Mouse (Mus musculus): Measurements from ENCODE around the gene 4930539E08Rik.
A peak's percentile ranks its signal among the peaks of the same experiment; 100 is the strongest.

4930539E08Rik gene

DNA sequence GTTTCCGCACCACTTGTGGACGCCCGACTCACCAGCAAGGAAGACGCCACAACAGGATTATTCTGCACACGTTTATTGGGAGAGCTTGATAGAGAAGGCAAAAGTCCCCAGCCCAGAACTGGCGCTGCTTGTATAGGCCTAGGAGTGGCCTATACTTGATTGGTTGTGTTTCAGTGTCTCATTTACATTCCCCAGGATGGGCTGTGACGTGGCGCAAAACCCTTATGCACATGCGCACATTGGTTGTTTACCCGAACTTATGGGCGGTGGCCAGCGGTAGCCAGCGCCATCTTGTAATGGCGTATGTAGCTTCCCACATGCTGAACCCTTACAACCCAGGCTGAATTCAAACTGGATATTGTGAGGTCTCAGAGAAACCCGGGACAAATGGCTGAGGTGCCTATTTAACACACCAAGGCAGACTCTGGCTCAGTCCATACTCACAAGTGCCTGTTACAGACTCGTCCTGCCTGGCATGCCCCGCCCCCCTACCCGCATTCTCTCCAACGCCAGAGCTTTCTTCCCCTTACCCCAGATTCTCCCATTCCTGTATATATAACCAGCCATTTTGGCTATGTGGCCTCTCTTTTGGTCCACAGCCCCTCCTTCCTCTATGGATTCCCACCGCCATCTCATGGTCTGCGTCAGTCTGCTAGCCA, 19.8 kb downstream of the 4930539E08Rik start:
- DNase-seq (ENCODE audit: extremely low spot score): no peak

DNA sequence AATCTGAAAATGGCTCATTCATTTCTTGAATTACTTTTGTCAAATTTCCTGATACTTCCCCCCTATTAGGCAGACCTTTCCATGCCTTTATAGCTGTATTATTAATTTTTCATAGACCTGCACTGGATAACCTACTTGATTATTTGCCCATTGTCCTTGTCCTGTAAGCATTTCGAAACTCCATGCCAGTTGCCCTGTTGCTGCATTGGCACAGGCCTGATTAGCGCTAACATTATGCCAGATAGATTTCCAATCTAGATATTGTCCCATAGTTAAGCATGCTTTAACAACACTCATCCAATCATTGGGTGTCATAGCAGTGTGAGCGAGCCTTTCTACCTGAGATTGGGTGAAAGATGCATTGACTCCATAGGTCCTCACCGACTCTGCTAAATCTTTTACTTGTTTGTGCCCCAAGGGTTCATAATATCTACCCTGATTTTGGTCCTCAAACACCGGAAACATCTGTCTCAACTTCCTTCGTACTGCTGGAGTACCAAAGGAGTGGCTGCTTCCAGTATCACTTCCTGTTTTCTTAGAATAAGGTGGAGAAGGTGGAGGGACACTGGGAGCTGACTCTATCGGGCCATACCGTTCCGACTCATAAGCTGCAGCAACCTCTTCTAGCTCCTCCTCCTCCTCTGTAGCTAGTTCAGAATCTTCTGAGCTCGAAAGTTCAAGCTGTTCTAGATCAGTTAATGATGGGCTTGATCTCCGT, 20.9 kb downstream of the 4930539E08Rik start:
- DNase-seq (ENCODE audit: extremely low spot score): no peak

DNA sequence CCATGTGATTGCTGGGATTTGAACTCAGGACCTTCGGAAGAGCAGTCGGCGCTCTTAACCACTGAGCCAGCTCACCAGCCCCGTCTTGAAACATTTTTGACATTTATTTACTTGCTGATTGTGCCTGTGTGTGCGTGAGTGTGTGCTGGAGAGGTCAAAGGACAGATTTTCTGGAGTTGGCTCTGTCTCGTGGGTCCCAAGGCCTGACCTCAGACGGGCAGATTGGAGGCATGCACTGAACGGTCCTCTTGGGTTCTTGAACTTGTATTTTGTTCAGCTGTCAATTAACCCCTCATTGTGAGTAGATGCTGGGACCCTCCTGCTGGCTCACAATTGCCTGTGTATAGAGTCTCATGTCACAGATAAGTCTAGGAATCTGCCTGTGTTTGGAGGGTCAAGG, 28.9 kb downstream of the 4930539E08Rik start:
- no peak for DNase-seq (ENCODE audit: extremely low spot score)

DNA sequence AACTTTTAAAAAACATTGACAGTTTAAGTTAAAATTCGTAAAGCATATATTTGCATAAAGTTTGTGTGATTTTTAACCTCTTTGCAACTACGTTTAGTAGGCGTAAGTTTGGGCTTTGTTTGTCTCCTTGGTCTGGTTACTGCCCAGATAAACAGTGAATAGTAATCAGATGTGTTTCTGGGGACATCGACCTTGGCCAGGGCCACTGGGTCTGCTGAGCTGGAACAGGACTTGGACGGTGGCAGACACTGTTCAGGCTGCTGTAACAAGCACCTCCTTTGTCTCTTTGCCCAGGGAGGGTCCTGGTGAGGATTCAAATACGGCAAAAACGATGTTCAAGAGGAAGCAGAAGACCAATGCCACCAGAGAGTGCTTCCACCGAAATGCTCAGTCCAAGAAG, 29.9 kb downstream of the 4930539E08Rik start:
- DNase-seq (ENCODE audit: extremely low spot score): no peak

DNA sequence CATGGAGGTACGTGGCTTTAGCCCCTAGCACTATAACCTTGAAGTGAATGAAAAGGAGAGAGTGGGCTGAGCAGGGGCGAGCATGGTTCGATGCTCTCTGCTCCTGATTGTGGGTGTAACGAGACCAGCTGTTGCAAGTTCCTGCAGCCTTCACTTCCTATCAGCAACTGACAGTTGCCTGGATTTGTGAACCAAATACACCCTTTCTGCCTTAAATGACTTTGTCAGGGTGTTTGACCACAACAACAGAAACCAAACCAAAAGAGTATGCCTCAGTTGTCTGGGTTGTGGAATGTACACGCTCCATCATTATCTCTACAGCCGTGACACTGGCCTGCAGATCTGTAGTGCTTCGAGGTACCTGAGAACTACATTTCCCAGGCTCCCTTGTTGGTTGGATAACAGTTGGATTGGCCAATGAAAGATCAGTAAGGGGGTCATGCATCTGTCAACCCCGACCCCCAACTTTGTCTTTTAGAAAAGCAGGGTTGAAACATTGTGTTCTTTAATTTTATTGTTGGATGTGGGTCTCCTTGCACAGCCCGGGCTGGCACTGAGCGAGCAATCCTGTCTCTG, 31.1 kb downstream of the 4930539E08Rik start:
- DNase-seq (ENCODE audit: extremely low spot score): no peak

DNA sequence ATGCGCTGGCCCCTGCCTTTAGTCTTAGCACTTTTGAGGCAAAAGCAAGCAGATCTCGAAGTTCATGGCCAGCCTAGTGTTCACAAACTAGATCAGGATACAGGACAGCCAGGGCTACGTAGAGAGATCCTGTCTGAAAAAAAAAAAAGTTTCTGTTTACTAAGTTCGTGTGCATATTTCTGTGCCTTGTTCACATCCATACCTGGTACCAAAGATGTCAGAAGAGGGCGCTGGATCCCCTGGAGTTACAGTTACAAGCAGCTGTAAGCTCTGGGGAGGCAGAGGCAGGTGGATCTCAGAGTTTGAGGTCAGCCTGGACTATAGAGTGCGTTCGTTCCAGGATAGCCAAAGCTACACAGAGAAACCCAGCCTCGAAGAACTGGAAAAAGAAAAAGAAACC, 32.3 kb downstream of the 4930539E08Rik start:
- no peak for DNase-seq (ENCODE audit: extremely low spot score)

DNA sequence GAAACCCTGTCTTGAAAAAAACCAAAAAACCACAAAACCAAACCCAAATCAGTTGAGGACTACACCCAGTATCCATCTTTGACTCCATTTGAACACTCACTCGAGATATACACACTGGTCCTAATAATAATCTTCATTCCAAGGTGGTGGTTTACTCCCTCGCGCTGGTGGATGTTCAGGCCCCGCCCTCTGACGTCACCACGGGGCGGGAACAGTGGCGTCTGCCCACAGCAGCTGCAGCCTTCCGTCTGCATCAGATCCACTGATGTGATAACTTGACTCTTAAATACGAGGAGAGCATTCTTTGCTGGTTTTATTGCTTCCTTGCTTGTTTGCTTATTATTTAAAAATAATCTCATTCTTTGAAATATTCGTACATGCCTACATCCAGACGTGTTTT, 32.8 kb downstream of the 4930539E08Rik start:
- peak; percentile 68 for DNase-seq (ENCODE audit: extremely low spot score)

DNA sequence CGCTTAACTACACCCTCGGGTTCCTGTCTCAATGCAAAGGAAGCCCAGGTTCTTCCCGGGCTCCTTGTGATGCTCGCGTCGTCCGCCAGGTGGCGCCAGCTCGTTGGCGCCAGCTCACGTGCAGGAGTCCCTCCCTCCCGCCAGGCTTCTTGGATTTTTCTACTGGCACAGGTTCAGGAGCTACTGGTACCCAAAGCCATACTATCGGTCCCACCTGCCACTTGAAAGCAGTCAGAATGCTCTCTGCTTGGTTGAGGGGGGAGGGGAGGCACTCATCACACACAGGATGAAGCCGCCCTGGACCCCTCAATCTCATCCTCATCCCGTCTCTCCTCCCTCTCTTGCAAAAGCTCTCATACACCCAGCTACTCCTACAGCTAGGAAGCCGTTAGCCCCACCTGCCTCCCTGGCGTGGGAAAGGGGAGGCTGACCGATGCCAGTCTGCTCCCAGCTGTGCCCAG, 35.2 kb downstream of the 4930539E08Rik start:
- peak; percentile 82 for DNase-seq (ENCODE audit: extremely low spot score)

DNA sequence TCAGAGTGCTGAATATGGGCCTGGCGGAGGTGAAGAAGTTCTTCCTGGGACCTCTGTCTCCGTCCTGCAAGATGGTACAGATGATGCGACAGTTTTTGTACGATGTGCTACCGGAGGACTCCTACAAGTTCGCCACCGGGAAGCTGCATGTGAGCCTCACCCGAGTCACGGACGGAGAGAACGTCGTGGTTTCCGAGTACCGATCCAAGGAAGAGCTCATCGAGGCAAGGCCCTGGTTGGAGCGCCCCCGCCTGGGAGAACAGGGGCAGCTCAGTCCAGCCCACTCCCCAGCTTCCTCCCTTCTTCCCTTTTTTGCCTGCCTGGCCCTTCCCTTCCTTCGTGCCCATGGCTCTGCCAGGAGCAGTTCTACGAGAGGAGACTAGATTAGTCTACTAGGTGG, 38.3 kb downstream of the 4930539E08Rik start:
- DNase-seq (ENCODE audit: extremely low spot score): peak; percentile 60

DNA sequence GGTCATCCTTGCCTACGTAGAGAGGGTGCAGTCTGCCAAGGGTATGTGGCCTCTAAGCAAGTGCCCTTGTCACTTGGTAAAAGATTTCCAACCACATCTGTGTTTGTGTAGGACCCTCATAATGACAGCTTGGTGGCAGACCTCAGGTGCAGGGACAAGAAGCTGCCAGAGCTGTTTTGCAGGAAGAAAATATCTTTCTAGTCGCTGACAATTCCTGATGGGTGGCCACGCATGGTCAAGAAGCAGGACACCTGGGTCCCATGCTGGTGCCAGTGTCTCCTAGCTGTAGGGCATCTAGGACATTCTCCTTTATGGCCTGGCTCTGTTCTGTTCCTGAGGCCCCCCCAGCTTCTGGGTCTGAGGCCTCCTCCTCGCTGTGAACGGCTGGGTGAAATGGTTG, 38.8 kb downstream of the 4930539E08Rik start:
- DNase-seq (ENCODE audit: extremely low spot score): no peak

DNA sequence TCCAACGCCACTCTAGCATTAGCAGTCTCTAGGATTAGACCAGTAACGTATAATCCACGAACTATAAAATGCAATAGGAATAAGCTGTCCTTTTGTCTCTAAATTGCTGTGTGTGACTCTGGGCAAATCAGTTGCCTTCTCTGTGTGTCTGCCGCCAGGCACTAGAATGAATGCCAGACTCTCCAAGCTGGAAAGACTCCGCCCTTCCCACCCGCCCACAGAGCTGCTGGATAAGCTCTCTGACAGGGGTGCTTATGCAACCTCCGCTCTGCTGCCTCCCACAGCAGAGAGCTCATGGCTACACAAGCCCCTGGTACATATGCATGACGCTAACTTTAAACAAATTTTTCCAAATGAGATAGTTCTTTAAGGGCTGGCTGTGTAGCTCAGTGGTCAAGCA, 39.8 kb downstream of the 4930539E08Rik start:
- no peak for DNase-seq (ENCODE audit: extremely low spot score)

DNA sequence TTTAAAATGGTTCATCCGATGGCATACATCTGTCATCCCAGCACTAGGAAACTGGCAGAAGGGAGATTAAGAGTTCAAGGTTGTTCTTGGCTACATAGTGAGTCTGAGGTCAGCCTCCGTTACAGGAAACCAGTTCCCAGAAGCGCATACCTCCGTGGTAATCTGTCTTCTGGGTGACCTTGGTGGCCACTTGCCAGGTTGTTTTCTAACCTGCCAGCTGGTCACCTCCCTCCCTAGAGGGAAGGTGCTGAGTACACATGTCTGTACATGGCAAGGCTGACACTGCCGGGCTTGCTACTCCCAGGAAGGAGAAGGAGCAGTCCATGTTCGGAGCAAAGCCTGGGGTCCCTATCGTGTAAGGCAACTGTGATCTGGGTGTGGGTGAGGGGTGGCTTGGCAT, 40.3 kb downstream of the 4930539E08Rik start:
- no peak for DNase-seq (ENCODE audit: extremely low spot score)

DNA sequence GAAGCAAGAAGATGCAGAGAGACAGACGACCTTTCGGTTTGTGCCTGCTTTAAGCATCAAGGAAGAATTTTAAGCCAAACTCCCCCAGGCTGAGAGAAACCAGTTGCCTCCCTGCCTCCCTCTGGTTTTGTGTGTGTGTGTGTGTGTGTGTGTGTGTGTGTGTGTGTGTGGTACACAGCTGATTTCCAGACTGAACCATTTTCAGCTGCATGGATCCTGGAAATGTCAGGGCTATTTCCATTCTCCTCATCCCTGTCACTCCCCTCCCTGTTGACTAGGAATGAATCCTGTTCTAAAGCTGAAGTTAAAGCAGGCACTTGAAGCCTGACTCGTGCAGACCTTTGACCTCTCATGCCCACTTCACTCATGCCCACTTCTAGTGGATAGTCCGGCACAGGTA, 40.9 kb downstream of the 4930539E08Rik start:
- DNase-seq (ENCODE audit: extremely low spot score): no peak

DNA sequence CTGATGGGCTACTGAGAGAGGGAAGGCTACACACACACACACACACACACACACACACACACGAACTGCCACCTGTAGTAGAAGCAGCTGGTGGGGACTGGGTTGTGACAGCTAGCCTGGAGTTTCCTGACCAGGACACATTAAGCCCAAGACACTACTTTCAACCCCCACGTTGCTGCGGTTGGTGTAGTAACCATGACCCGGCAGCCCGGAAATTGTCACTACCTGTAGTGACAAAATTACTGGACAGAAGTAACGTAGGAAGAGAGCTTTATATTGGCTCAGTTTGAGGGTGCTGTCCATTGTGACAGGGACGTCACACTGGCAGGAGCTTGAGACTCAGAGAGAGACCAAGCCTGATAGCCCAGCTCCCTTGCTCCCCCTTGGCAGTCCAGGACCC, 42.8 kb downstream of the 4930539E08Rik start:
- no peak for DNase-seq (ENCODE audit: extremely low spot score)

DNA sequence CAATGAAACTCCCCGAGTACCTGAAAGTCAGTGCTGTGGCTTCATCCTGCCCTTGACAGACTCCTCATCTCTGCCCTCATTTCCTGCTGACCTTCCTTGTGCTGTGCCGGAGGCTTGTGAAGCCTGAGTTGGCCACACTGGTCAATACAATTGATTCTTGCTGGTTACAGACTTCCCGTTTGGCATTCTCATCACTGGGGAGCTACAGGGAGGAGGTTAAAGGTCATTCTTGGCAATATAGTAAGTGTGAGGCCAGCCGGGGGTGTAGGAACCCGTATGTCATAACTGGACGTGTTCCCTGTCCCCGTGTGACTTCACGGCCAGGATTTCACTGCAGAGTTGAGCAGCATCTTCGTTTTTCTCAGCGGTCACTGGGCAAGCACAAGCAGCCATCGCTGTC, 43.3 kb downstream of the 4930539E08Rik start:
- DNase-seq (ENCODE audit: extremely low spot score): no peak

DNA sequence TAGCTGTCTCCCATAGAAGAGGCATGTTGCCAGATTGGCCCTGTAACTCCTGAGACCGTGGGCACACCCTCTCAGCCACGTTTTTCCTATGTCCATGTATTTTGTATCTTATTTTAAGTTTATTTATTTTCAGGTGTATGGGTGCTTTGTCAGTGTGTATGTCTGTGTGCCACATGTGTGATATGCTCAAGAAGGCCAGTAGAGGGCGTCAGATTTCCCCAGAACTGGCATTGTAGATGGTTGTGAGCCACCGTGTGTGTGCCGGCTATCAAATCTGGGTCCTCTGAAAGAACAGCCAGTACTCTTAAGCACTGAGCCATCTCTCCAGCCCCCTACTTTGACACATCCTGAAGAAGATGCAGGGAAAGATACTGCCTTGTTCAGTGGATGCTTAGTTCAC, 44.7 kb downstream of the 4930539E08Rik start:
- no peak for DNase-seq (ENCODE audit: extremely low spot score)

DNA sequence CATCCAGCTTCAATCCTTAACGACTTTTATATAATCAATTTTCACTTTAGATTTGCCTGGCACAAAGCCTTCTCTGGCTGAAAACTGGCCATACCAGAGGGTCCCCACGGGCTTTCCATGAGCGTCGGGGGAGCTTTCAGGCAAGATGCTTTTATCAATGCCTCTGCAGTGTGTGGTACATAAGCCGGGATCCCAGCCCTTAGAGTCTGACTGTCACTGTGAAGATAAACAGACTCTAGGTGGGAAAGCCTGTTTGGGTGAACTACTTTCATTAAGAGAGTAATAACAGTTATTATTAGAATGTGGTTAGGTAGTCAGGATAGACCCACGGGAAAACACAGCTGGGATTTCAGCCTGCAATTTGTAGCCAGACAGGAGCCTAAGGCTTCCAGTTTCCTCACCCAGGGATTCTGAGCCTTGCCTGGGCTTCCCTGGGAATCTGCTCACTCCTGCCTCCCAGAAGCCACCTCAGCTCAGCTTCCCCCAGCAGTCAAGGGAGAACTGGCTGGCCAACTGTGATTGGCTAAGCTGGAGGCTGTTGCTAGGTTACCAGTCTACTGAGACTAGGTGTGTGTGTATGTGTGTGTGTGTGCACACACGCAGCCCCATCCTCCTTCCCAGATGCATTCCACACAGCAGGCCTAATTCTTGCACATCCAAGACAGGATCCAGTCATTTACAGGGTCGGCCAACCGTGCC, 45.6 kb downstream of the 4930539E08Rik start:
- DNase-seq (ENCODE audit: extremely low spot score): no peak

DNA sequence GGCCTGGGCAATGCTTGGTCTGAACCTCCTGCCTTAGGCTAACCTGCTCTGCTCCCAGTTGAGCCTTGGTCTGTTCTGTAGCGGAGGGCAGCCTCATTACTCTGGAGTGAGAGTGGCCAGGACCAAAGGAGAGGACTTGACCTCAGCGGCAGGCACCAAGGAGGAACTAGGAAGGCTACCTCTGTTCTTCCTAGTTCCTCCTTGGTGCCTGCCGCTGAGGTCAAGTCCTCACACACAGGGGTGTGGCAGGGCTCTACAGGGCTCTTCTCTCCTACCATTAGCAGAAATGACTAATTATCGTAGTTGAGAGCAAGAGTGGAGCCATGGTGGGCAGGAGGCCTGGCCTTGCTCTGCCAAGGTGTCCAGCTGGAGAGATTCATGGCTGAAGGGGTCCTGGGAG, 47.7 kb downstream of the 4930539E08Rik start:
- no peak for DNase-seq (ENCODE audit: extremely low spot score)

DNA sequence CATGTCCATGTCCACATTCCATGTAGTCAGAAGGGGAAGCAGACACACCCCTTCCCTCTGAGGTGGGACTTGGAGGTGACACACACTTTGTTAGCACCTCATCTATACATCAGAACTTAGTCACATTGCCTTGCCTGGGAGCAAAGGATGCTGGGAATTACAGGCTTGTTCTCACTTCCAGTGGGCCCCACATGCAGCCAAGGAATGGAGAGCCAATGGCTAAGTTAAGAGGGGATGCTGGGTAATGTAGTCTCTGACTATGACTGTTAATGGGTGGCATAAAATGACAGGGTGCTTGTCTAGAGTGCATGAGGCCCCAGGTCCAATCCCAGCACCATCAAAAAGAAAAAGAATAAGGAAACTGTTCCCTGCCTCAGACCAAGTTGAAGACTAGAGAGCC, 48.2 kb downstream of the 4930539E08Rik start:
- DNase-seq (ENCODE audit: extremely low spot score): no peak

DNA sequence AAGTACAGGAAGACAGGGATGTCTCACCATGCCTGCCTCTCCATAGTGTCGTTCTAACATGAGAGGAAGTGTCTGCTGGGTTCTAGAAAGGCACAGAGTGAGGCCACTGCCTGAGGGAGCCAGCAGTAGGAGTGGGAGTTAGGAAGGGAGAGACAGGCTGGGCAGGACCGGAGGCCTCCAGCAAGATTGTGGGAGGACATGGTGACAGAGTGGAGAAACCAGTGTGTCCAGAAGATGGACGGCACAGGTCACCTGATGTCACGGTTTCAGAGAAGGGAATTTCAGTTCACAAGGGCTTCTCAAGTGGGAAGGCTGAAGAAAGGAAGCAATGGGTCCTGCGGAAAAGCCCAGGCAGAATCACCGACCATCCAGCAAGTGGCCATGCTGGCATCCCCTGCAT, 50.7 kb downstream of the 4930539E08Rik start:
- DNase-seq (ENCODE audit: extremely low spot score): no peak

DNA sequence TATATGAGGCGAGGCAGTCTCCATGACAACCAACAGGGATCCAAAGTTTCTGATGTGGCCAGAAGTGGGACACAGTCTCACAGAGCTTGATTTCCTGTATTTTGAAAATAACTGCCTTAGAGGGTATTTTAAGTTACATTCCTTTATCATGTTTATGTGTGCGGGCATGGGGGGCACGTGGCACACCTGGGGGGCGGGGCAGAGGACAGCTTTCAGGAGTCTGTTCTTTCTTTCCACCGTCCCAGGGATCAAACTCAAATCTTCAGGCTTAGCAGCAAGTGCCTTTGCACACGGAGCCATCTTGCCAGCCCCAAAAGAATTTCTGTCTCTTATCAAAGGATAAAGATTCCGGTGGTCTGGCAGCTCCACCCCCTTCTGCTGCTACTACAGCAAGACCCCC, 51.2 kb downstream of the 4930539E08Rik start:
- no peak for DNase-seq (ENCODE audit: extremely low spot score)

DNA sequence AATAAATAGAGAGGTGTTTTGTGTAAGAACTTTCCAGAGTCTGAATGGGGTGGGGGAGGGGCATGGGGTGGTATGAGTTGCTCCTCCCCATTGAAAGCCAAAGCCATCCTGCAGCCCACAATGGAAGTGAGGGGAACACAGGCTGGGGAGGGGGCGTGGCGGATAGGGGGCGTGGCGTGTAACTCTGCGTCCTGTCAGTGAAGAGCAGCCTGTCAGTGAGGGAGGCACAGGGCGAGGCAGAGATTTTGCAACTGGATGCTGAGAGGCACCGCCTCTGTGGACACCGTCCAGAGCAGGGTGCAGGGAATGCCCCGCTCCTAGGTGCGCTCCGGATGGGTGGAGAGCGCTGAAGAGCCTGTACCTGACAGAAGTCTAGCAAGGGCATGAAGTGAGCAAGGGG, 56.9 kb downstream of the 4930539E08Rik start, which contains the start of gene Pnpla1:
Gene Pnpla1, plus strand, starts transcription at position 207 of the 400 bp plus-strand sequence.
- no peak for DNase-seq (ENCODE audit: extremely low spot score)

DNA sequence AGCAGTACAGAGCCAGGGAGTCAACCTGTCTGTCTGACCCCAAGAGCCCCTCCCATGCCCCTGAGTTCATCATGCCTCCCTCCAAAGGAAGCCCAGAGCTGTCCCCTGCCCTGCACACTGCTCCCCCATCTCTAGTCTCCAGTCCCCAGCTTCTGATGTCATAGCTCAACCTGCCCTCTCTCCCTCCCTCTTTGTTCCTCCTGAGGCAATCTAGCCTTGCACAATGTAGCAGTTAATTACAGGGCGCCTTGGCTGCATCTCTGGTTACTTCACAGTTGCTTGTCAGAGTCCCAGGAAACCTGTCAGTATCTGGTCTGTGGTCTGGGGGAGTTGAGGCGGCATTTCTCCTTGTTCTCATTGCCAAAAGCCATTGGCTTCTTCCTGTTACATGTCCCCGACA, 59.1 kb downstream of the 4930539E08Rik start:
- DNase-seq (ENCODE audit: extremely low spot score): no peak
